Mouse (Mus musculus): Measurements from ENCODE around the gene Nxpe4.
"Not testable (repeated sequence)": the region's sequence is repeated elsewhere in the genome, so short reads cannot be mapped to it uniquely, and the experiment has no call there.

Gene Nxpe4

DNA sequence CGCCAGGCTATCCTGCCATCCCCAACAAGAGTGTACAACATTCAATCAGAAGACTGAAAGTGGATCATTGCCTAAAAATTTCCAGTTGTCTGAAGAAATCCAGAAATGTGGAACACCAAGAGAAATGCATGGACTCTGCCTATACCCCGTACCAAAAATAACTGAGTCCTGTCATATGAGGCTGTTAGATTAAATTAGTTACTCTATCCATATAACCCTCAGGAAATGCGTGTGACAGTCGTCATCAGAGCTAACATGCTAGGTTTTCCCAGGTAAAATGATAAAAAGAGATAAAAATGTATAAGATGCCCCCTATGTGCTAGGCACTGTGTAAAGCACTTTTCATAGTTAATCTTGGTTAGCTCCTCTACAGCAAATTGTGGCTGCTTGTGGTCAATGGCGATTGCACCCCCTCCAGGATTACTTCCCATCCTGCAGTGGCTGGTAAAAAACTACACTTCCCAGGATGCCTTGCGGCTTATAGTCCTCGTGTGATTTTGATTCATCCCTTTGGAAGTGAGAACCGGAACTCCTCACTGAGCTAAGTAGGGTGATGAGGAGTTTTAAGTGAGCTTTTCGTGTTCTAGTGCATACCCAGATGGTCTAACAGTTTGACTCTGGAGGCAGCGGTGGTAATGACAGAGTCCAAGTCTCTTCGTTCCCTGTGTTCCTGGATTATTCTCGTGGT lies at the start of gene Nxpe4:
Nxpe4 (plus strand) TSS at position 519 of the 688 bp plus-strand sequence.
- DNase-seq (ENCODE audit: low spot score in 2 of 2), result peak; percentile 53 to 84

DNA sequence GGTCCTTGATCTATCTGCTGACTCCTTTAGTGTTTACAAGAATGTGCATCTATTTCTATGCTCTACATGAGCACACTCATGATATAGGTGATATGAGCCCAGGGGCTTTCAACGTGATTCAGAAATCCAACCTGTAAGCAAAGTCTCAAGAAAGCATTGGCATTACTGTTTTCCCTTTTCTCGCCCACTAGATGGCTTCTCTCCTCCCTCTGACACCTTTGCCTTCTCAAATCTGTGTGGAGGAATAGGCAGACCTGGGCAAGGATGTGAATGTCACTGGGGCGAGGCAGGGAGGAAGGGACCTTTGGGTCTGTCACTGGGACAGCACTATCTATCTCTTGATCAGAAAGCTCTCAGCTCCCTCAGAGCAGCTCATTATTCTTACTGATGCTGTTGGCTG lies 35.0 kb upstream of the Nxpe4 start:
- DNase-seq (ENCODE audit: low spot score in 2 of 2), result no peak

DNA sequence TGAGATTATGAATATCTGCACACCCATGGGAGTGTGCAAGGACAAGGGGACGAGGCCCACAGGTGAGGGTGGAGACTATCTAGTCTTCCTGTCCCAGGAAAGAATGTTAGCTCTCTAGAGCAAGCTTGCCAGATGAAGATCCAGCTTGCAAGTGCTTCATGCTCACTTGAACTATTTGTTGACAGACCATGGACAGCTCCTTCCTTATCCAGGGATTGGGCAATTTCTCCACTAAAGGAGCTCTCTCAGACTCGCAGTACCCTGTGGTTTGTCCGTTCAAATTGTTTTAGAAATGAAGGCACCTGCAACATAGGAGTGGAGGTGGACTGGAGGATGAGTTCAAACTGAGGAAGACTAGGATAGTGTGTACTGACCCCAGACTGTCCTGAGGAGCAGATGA lies 24.3 kb upstream of the Nxpe4 start:
- DNase-seq (ENCODE audit: low spot score in 2 of 2), result no peak

DNA sequence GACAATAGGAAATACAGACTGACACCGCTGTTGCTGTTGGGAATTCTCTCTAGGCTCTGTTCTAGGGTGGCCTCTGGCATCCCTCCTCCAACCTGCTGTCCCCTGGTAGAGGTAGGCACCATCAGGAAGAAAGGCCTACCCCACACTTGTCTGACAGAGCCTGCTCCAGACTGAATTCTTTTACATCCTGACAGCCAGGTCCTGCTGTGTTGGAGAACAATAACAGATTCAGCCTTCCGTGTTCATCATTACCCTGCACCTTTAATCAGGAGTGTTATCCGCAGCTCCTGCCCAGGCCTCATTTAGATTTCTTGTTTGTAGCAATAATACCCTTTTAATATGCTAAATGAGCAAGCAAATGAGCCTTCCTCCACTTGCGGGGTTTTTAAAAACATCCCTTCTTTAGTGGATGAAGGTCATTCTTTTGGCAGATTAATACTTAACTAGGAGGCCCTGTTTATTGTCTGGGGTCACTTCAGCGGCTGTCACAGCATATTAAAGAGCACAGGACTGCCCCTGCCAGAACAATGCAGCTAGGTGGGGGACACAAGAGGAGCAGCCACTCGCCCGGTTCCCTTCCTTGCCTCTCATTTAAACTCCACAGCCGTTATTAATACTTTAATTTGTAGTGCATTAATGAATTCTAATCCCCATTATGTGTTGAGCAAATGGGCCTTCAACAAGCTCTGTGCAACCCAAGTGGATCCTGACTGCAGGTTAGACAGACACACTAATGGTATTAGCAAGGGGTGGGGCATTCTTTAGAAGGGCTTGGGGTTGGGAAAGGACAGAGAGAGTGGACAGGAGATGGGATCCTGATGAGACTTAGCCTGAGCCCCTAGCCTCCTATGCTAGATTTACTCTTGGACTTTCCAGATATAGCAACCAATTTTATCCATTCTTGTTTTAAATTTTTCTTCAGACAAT lies 21.1 kb upstream of the Nxpe4 start:
- DNase-seq (ENCODE audit: low spot score in 2 of 2), result no peak

DNA sequence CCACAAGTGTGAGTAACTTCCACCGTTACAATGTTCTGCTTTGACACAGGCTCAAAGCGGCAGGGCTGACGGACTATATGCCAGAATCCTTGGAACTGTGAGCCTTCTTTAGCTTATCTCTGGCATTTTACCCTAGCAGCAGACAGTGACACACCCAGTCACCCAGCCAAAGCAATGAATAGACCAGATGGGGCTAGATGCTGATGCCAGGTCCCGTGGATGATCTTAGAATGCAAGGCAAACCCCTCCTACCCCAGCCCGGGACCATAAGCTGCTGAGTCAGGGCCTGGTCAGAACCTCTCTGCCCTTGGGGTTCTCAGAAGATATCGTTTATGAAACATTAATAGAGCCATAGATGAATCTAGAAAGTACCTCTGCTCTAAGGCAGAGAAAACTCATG lies 19.2 kb upstream of the Nxpe4 start:
- DNase-seq (ENCODE audit: low spot score in 2 of 2), result peak in 1 of 2 experiments; percentile 35

DNA sequence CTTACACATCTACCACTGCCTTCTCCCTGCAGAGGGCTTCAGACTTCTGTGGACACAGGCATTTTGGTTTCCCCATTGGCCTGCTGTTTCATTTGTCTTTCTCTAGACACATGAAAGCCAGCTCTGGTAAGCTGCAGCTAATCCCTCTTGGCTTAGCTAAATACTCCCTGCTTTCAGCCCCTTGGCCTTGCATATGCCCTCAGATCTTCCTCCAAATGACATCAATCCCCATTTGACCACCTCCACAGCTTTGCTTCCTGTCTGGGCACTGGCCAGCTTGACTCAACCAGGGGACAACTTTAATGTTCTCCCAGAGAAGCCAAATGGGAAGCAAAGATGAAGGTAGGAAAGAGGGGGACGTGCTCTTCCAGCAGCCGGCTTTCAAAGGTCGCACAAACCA lies 15.1 kb upstream of the Nxpe4 start:
- no peak for DNase-seq (ENCODE audit: low spot score in 2 of 2)

DNA sequence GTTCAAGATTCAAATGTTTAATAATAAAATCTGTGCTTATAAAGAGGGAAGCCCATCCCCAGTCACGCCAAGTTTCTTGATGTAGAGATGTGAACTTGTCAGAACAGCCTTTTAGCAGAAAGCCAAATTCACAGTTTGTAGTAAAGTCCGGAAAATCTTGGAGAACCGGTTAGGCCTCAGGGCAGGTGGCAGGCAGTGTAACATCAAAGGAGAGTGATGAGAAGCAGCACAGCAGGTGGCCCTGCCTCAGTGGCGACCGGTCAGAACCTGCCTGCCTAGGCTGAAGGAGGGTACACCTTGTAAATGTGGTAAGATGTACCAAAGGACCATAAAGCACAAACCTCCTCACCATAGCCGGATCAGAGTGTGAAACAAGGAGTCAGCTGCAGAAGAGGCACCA lies 4.7 kb downstream of the Nxpe4 start:
- DNase-seq (ENCODE audit: low spot score in 2 of 2), result not testable (repeated sequence)

DNA sequence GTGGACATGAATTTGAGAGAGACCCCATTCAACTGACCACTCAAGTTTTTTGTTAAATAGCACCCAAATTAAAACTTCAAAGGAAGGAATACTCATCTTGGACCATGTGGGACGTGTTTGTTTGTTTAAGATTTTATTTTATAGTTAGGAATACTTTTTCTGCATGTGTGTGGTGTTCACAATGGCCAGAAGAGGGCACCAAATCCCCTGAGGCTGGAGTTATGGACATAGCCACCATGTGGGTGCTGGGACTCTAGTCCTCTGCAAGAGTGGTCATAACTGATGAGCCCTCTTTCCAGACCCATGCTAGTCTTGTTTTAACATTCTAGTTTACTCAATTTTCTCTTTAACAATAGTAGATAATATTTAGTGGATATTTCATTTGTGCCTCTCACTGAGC lies 14.9 kb downstream of the Nxpe4 start:
- DNase-seq (ENCODE audit: low spot score in 2 of 2), result no peak

DNA sequence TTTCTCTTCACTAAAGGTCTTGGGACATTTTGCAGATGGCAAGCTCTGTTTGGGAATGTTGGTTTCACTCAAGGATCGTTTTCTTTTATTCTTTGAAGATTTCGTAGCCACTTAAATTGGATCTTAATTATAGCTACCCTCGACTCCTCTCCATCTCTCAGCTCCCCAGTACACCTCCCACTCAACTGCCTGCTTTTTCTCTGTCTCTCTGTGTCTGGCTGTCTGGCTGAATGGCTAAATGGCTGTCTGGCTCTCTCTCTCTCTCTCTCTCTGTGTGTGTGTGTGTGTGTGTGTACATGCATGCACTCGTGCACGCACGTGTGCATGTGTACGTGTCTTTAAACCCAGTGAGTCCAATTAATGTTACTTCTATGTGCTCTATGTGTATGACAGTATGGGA lies 19.5 kb downstream of the Nxpe4 start:
- no peak for DNase-seq (ENCODE audit: low spot score in 2 of 2)

DNA sequence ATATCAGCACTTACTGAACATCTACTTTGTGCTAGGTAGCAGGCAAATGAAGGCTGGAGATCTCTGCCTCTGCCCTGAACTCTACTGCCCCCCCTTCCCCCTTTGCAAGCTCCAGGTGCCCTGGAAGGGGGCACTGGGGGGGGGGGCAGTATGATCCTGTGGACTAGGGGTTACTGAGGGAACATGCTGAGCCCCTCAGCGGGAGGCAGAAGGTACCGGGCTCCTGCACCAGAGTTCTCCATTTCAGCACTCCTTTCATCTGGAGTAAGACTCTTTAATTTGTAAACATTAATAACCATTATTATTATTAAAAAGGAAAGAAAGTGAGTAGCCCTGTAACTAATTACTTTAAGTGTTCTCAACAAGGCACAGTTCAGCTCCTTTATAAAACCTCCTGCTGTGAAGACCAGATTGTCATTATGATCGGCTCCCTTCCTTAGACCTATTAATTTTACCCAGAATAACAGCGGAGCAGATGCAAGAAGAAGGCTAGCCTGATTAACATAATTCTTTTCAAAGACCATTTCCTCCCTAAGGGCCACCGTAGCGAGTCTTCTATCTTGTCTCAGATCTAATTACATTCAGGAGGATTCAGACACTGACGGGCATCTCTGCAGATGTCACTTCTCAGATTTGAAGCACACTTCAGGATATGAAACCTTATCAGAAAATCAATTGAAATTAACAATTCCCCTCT lies 21.0 kb downstream of the Nxpe4 start:
- DNase-seq (ENCODE audit: low spot score in 2 of 2), result no peak

DNA sequence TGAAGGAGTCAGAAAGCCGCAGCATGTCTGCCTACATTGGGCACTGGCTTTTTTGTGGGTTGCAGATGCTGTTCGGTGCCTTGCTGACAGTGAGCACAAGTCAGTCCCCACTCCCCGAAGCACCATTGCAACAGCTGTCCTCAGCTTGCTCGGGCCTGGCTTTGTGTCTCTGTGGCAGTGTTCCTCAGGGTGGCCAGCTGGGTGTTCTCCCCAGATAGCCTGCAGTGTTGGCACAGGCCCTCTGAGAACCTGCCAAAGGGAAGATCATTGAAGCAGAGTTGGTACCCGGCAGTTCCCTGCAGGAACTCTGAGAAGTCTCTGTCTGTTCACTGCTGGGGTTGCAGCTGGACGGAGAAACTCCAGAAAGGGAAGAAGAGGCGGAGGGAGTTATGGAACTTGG lies 22.5 kb downstream of the Nxpe4 start:
- DNase-seq (ENCODE audit: low spot score in 2 of 2), result peak in 1 of 2 experiments; percentile 67

DNA sequence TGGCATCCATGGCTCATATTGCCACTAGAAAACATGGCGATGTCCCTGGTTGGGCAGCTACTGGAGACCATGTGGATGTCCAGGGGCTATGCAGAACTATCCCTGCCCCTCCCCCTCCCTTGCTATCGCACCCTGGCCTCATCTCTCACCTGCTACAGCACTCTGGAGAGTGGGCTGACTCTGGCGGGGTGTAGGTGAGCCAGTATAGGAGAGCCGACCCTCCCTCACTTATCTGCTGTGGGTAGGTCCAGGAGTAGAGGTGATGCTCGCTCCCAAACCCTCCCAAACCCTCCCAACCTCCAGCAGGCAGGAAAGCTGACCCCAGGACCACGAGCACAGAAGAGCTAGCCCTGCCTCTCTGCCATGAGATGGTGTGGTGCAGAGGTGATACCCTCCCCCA lies 27.0 kb downstream of the Nxpe4 start:
- no peak for DNase-seq (ENCODE audit: low spot score in 2 of 2)

DNA sequence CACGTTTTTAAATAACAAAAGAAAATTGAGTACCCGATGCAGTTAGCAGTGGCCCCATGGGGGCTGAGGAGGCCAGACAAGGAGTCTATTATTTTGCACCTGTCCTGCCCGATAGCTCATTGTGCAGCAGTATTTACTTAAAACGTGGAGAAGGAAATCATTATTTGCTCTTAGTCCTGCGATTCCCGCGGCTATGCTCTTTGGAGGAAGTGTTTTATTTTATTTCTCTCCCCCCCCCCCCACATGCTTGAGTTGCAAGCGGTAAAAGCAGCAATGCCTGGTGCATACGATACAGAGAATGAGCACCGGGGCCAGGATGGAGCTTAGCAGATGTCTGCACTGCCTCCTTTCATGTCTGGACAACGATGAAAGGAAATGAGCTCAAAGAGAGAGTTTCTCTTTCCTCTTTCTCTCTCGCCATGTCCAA lies 35.6 kb downstream of the Nxpe4 start:
- no peak for DNase-seq (ENCODE audit: low spot score in 2 of 2)

DNA sequence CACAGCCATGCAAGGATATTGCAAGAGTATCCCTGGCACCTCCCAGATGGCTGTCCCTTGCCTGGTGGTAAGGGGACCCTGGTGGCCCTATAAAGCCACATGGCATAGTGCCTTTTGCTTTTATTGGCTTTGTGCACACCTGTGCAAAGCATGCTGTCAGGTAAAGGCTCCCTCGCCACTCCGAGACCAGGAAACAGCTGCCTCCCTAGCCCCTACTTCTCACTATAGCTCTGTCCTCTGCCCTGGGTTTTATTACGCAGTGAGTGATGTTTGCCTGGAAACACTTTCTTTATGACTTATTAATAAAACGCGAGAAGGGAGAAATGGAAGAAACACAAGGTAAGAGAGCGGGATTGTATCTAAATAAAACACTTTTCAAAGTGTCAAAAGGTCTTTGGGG lies 49.1 kb downstream of the Nxpe4 start:
- no peak for DNase-seq (ENCODE audit: low spot score in 2 of 2)

DNA sequence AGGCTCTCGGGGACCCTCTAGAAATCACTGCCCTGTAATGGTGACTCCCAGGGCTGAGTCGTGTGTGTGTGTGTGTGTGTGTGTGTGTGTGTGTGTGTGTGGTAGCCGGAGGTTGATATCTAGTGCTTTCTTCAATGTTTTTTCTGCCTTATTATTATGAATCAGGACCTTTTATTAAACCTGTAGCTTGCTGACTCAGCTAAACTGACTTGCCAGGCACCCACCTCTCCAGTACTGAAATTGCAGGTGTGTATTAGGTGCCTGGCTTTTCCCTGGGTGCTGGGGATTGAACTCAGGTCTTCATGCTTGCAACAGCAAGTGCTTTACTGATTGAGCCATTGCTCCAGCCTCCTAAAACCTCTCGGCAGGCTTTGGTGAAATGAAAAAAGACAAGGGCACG lies 50.1 kb downstream of the Nxpe4 start:
- DNase-seq (ENCODE audit: low spot score in 2 of 2), result no peak

DNA sequence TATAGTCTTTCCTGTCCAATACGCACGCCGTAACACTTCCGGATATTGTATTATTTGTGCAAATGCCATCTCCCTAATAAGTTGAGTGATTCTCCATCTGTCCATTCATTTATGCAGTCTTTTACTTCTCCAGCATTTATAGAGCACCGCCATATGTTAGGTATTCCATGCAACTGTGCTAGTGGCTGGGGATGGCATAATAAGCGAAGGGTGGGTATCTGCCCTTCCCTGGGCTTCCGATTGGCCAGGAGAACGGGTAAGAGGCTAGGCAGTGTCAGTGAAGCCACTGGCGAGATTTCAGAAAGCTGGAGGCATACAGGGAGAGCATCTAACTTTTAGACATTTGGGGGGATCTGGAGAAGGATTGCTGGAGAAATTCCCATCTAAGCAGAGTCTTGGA lies 52.9 kb downstream of the Nxpe4 start:
- no peak for DNase-seq (ENCODE audit: low spot score in 2 of 2)

DNA sequence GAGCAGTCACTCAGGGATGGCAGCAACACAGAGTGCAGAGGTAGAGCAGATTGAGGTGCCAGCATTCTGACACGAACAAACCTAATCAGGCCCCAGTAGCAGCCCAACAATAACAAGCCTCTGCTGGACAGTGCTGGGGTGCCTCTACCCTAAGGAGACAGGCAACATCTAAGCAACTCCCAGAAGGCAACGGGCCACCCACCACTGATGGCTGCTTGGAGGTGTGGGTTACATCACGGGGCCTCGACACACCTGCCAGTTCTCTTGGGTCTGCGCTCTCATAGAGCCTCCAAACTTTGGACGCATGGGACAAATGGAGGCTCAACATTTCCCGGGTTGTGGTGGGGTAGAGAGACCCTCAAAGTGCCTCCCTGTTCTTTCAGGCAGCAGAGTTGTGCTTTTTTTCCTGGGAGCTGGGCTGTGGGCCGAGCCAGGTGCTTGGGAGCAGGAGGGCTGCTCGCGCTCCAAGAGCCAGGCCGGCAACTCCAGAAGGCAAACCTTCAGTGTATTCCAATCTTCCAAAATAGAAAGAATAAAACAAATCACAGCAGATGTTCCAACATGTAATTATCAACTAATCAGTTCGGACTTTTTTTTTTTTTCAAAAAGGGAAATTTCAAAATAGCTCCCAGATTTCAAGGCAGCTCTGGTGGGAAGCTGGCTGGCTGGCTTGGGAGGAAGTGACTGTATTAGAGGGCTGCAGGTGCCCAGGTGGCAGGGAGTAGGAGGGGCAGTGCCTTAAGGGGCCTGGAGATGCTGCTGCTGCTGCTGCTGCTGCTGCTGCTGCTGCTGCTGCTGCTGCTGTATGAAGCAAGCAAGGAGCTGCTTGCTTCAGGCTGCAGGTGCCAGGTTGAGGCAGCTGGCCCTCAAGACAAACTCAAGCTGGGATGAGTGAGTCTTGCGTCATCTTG lies 54.5 kb downstream of the Nxpe4 start:
- no peak for DNase-seq (ENCODE audit: low spot score in 2 of 2)

DNA sequence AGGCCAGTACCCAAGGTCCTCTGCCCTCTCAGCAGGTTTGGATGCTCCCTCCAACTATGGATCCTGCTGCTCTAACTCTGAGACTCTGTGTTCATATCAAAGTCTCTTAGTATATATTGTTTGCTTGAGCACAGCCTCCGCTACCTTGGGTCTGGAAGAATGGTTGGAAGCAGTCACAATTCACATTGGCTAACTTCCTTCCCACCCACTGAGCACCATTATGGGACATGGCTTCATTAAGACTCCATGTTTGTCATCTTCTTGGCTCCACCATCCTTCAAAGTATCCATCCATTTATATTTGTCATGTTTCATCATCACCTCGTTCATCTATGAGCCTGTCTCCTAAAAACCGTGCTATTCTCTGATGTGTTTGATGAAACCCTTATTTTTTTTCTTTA lies 68.9 kb downstream of the Nxpe4 start:
- DNase-seq (ENCODE audit: low spot score in 2 of 2), result no peak

DNA sequence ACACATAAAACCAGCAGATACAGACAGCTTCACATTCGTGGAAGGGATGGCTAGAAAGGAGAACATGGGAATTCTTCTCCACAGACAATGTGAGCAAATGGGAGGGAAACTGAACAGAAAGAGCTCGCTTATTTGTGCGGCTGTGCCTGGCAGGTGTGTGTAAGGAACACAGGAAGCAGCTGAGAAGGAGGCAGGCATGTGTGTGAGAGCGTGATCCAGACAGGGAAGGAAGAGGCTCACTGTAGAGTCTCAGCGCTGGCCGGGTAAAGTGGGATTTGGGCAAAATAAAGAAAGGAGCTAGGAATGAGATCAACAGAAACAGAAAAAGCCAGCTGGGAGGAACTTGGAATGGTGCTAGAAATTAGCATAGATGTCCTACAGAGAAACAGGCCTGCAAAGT lies 74.6 kb downstream of the Nxpe4 start:
- no peak for DNase-seq (ENCODE audit: low spot score in 2 of 2)

DNA sequence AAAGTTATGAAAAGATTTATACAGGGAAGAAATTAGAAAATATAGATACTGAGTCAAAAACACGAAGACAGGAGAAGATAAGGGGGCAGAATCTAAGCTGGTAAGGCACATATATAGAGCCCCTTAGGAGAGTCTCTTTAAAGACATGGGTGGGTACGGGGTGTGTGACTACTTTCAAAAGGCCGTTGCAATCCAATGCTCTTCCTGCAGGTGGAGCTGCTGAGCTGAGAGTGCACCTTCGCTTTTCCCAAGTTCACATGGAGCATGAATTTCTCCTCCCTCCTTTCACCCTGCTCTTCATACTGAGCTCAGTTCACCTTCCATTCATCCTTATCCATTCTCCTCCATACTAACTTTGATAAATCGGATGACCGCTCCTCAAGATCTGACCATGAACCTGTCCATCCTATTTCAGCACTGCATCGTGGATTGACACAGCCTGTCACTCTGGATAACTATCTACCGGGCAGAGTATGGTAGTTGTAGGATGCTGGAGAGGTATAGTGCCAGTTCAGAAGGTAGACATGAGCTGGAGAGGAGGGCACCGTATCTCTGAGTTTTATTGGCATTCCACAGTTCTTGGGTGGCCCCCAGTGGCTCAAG lies 76.4 kb downstream of the Nxpe4 start:
- DNase-seq (ENCODE audit: low spot score in 2 of 2), result peak in 1 of 2 experiments; percentile 42

DNA sequence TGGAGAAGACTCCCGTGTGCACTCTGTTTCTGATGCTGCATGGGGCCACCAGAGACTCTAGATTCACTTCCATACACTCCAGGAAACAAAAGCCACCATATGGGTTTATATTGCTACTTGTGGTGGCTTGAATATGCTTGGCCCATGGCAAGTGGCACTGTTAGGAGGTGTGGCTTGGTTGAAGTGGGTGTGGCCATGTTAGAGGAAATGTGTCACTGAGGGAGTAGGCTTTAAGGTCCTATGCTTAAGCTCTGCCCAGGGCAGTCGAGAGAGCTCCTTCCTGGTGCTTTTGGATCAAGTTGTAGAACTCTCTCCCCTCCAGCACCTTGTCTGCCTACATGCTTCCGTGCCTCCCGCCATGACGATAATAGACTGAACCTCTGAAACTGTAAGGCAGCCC lies 77.6 kb downstream of the Nxpe4 start:
- no peak for DNase-seq (ENCODE audit: low spot score in 2 of 2)

Measured in cerebellum, postnatal 4 days (tissue).